Mouse (Mus musculus) G1E (cell line): ENCODE results near the gene Tmem136. TPM values are rescaled to one million over a fixed set of nuclear protein-coding genes. Genes with fewer than 3 reads are reported as not detected.
A peak's percentile ranks its signal among the peaks of the same experiment; 100 is the strongest.

ENCODE experiments used
- ATAC-seq: 2 replicates; pipeline ENCODE4 v1.8.0; 2016; ENCODE audit warnings: mild to moderate bottlenecking; ENCODE audit not compliant: insufficient number of reproducible peaks, poor library complexity, low FRiP score, severe bottlenecking; ENCODE audit errors: extremely low read depth
- DNase-seq: peaks from one replicate; pipeline ENCODE4 v3.0.0; 2012; ENCODE audit warnings: low spot score
- H3K27me3 ChIP-seq: 2 replicates; pipeline ENCODE4 v1.6.1; 2012; ENCODE audit warnings: mild to moderate bottlenecking, low read length, inconsistent platforms; ENCODE audit not compliant: insufficient read depth
- H3K36me3 ChIP-seq: replicated peaks from 2 replicates; pipeline ENCODE3; 2012; ENCODE audit warnings: mild to moderate bottlenecking, inconsistent platforms
- H3K4me1 ChIP-seq: 2 replicates; pipeline ENCODE4 v1.6.1; 2012; ENCODE audit warnings: low read depth, low read length, inconsistent platforms, mixed read lengths; ENCODE audit not compliant: insufficient read depth
- H3K4me3 ChIP-seq: 2 replicates; pipeline ENCODE4 v1.5.1; 2012; ENCODE audit warnings: low read depth, mild to moderate bottlenecking, inconsistent platforms, low read length, moderate library complexity, mixed read lengths
- H3K9me3 ChIP-seq: replicated peaks from 2 replicates; pipeline ENCODE4 v1.6.1; 2012; ENCODE audit warnings: inconsistent platforms
- CTCF ChIP-seq: IDR thresholded peaks from 2 replicates; pipeline ENCODE4 v1.5.1; 2012; ENCODE audit warnings: low read depth, low read length, inconsistent platforms, mixed read lengths
- GATA1 ChIP-seq: IDR thresholded peaks from 2 replicates; pipeline ENCODE4 v1.6.1; 2012; ENCODE audit warnings: borderline replicate concordance, low read length, inconsistent platforms, mixed read lengths
- GATA2 ChIP-seq: IDR thresholded peaks from 2 replicates; pipeline ENCODE4 v1.6.1; 2012; ENCODE audit warnings: low read depth, low read length, inconsistent platforms, borderline replicate concordance
- POLR2AphosphoS5 ChIP-seq: IDR thresholded peaks from 2 replicates; pipeline ENCODE4 v1.6.1; 2012; ENCODE audit warnings: low read depth, low read length, inconsistent platforms; ENCODE audit not compliant: insufficient replicate concordance
- TAL1 ChIP-seq: conservative IDR thresholded peaks from 2 replicates; pipeline ENCODE4 v1.6.1; 2012; ENCODE audit warnings: low read depth, low read length, inconsistent platforms, mixed read lengths
- polyA plus RNA-seq: library from polyadenylated mRNA; stranded (reverse); fragments of >175 nt; gene quantifications from 2 replicates; pipeline ENCODE4 v1.2.3, GENCODE M21; 2012
- total RNA-seq, 2 experiments: library from RNA; stranded (forward) in 1 of 2; stranded (reverse) in 1 of 2; fragments of 200-1000 nt in 1 of 2; fragments of >200 nt in 1 of 2; fragmentation: Nextera tagmentation in 1 of 2; gene quantifications; 2 replicates each; pipeline ENCODE4 v1.2.3; 2014 to 2017

Gene Tmem136
- total RNA-seq (2014; fragmentation: Nextera tagmentation) = 11.4 and 12.5 TPM in 2 replicates
- total RNA-seq (2017) = 1.1 and 2.0 TPM in 2 replicates
- 0.39 and 0.48 TPM in 2 replicates for polyA plus RNA-seq

GRCm38 (mm10) chr9:43116134-43116996 is at the start of gene Tmem136:
Tmem136 (minus strand) TSS chr9:43116570.
- peaks cover 3% of the 10 kb centered on the region for H3K36me3 ChIP-seq
- DNase-seq (peak; percentile 75), ATAC-seq (peak; percentile 40)
- TF ChIP-seq GATA1 = no peak
- no peak for TF ChIP-seq POLR2AphosphoS5
- TF ChIP-seq GATA2 = no peak
- no peak for TF ChIP-seq CTCF
- no peak for TF ChIP-seq TAL1
- peaks cover 3% of the 10 kb centered on the region; the same call in 1 of the 2 replicates for H3K27me3 ChIP-seq
- H3K9me3 ChIP-seq = no peaks in the 10 kb centered on the region
- H3K4me3 ChIP-seq = peak within 1 kb of the TSS; percentile 72
- H3K4me1 ChIP-seq = peaks cover 35% of the 10 kb centered on the region

- H3K36me3 ChIP-seq = no peaks in the 10 kb centered on the region
- H3K27me3 ChIP-seq = peaks cover 37% of the 10 kb centered on the region
- H3K4me3 ChIP-seq = no peak overlapping the region
- no peak for ATAC-seq
- H3K4me1 ChIP-seq = no peaks in the 10 kb centered on the region
- no peak for TF ChIP-seq GATA1
- TF ChIP-seq GATA2 = no peak
- no peak for TF ChIP-seq CTCF
- TF ChIP-seq TAL1 = no peak
- H3K9me3 ChIP-seq = no peaks in the 10 kb centered on the region
- DNase-seq = no peak
Measured at GRCm38 (mm10) chr9:43155960-43156359, 39.6 kb upstream of the Tmem136 start.

- TF ChIP-seq GATA2 (no peak), TAL1 (no peak), POLR2AphosphoS5 (no peak), GATA1 (no peak), CTCF (no peak)
- Histone ChIP-seq H3K36me3 (no peaks in the 10 kb centered on the region), H3K9me3 (no peaks in the 10 kb centered on the region), H3K27me3 (peaks cover 27% of the 10 kb centered on the region), H3K4me3 (no peak overlapping the region), H3K4me1 (no peaks in the 10 kb centered on the region)
- DNase-seq = no peak
- no peak for ATAC-seq
Measured at GRCm38 (mm10) chr9:43151779-43152178, 35.4 kb upstream of the Tmem136 start.

- peaks cover 25% of the 10 kb centered on the region for H3K27me3 ChIP-seq
- H3K36me3 ChIP-seq = no peaks in the 10 kb centered on the region
- no peaks in the 10 kb centered on the region for H3K4me1 ChIP-seq
- TF ChIP-seq POLR2AphosphoS5 (no peak), GATA2 (no peak), GATA1 (no peak), TAL1 (no peak), CTCF (no peak)
- no peaks in the 10 kb centered on the region for H3K9me3 ChIP-seq
- H3K4me3 ChIP-seq = no peak overlapping the region
- ATAC-seq = no peak
- peak; percentile 3 for DNase-seq
Measured at GRCm38 (mm10) chr9:43150957-43151356, 34.6 kb upstream of the Tmem136 start.

GRCm38 (mm10) chr9:43150075-43150474 is 33.7 kb upstream of the Tmem136 start:
- Histone ChIP-seq H3K36me3 (no peaks in the 10 kb centered on the region), H3K4me3 (no peak overlapping the region), H3K9me3 (no peaks in the 10 kb centered on the region), H3K27me3 (peaks cover 23% of the 10 kb centered on the region), H3K4me1 (no peaks in the 10 kb centered on the region)
- DNase-seq = peak; percentile 7
- ATAC-seq = no peak
- TF ChIP-seq GATA2 (no peak), GATA1 (no peak), POLR2AphosphoS5 (no peak), CTCF (no peak)

GRCm38 (mm10) chr9:43149498-43149897 is 33.1 kb upstream of the Tmem136 start:
- no peak for ATAC-seq
- no peak for DNase-seq
- H3K4me1 ChIP-seq = no peaks in the 10 kb centered on the region
- no peaks in the 10 kb centered on the region for H3K9me3 ChIP-seq
- TF ChIP-seq CTCF = no peak
- no peak for TF ChIP-seq TAL1
- TF ChIP-seq POLR2AphosphoS5 = no peak
- no peak for TF ChIP-seq GATA2
- TF ChIP-seq GATA1 = no peak
- peaks cover 22% of the 10 kb centered on the region for H3K27me3 ChIP-seq
- no peak overlapping the region for H3K4me3 ChIP-seq
- H3K36me3 ChIP-seq = no peaks in the 10 kb centered on the region
